ENCODE assay signal across 27 mouse cellular contexts in the genomic region with DNA sequence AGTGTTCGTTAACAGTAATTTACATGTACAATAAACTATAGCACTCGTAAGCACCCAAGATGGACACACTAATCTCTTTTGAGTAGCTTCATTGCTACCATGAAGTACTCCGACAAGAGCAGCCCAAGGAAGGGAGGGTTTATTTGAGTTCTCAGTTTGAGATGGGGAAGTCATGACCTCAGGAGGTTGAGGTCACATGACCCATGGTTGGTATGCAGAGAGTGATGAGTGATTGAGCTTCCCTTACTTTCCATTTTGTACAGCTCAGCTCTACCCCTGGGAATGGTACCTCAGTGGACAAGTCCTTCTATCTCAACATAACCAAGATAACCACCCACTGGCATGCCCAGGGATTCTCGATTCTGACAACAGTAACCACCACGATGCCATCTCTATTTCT.
"Had no signal": no experiment of that assay in that cellular context is flagged by ENCODE, and none has a peak within 500 bp of the region (broad histone marks: within the 10 kb centered on the region; RNA-seq: fewer than 3 reads in every experiment).

No protein-coding gene starts in this region.

- H3K9me3 ChIP-seq: heart, embryonic 13.5 days; heart, embryonic 15.5 days; hindbrain, embryonic 13.5 days; hindbrain, embryonic 15.5 days; kidney, embryonic 15.5 days; limb, embryonic 13.5 days; limb, embryonic 15.5 days; liver, embryonic 12.5 days had no signal

- H3K9ac ChIP-seq: heart, embryonic 13.5 days; heart, embryonic 15.5 days; hindbrain, embryonic 13.5 days; hindbrain, embryonic 15.5 days; kidney, embryonic 15.5 days; limb, embryonic 13.5 days; limb, embryonic 15.5 days; liver, embryonic 12.5 days; liver, embryonic 14.5 days had no signal

- H3K27ac ChIP-seq: heart, adult 2 months; heart, embryonic 13.5 days; heart, embryonic 15.5 days; hindbrain, embryonic 13.5 days; hindbrain, embryonic 15.5 days; hindbrain, postnatal 0 days; kidney, embryonic 15.5 days; kidney, postnatal 0 days; layer of hippocampus, adult 2 months; left cerebral cortex, adult 2 months; limb, embryonic 13.5 days; limb, embryonic 15.5 days; liver, embryonic 12.5 days; liver, embryonic 14.5 days had no signal

- H3K4me2 ChIP-seq: heart, embryonic 11.5 days; heart, embryonic 13.5 days; heart, embryonic 15.5 days; hindbrain, embryonic 13.5 days; hindbrain, embryonic 15.5 days; kidney, embryonic 15.5 days; limb, embryonic 13.5 days; limb, embryonic 15.5 days; liver, embryonic 12.5 days had no signal

- H3K4me3 ChIP-seq: heart, adult 2 months; heart, embryonic 13.5 days; heart, embryonic 15.5 days; hindbrain, embryonic 13.5 days; hindbrain, embryonic 15.5 days; kidney, embryonic 15.5 days; layer of hippocampus, adult 2 months; left cerebral cortex, adult 2 months; limb, embryonic 13.5 days; limb, embryonic 15.5 days; liver, embryonic 12.5 days had no signal

- DNase-seq: gastrocnemius, postnatal 14 days; gastrocnemius, postnatal 36 days; heart, adult 11 months; heart, adult 2 months; heart, postnatal 14 days; heart, postnatal 36 days; kidney, adult 11 months; kidney, adult 2 months; kidney, adult 9 months; kidney, postnatal 14 days; kidney, postnatal 36 days; left cerebral cortex, postnatal 4 days had no signal

- H3K36me3 ChIP-seq: heart, embryonic 13.5 days; heart, embryonic 15.5 days; hindbrain, embryonic 13.5 days; hindbrain, embryonic 15.5 days; kidney, embryonic 15.5 days; limb, embryonic 13.5 days; limb, embryonic 15.5 days; liver, embryonic 12.5 days had no signal

- H3K4me1 ChIP-seq: heart, embryonic 13.5 days; heart, embryonic 15.5 days; hindbrain, embryonic 13.5 days; hindbrain, embryonic 15.5 days; limb, embryonic 13.5 days; limb, embryonic 15.5 days; liver, embryonic 12.5 days had no signal

- ATAC-seq: hindbrain, postnatal 0 days; intestine, embryonic 16.5 days; liver, embryonic 12.5 days had no signal

- H3K27me3 ChIP-seq: heart, embryonic 13.5 days; heart, embryonic 15.5 days; hindbrain, embryonic 13.5 days; hindbrain, embryonic 15.5 days; kidney, embryonic 15.5 days; limb, embryonic 13.5 days; limb, embryonic 15.5 days; liver, embryonic 12.5 days had no signal
